Mouse (Mus musculus) left cerebral cortex, adult 18-20 months (tissue): ENCODE measurements around the gene Selenoi. TPM values are rescaled to one million over a fixed set of nuclear protein-coding genes. Genes with fewer than 3 reads are reported as not detected.
"Not testable (repeated sequence)": the region's sequence is repeated elsewhere in the genome, so short reads cannot be mapped to it uniquely, and the experiment has no call there.

Experiments used
- DNase-seq, 2 experiments: peaks; one replicate each; pipeline ENCODE4 v3.0.0; 2021 to 2022; ENCODE audit warnings: low spot score in 2 of 2, mixed read lengths in 1 of 2
- long read RNA-seq, 2 experiments: library from polyadenylated mRNA; stranded (forward); transcript quantifications; one replicate each; pipeline ENCODE4 v2.0.0; 2021
- total RNA-seq, 2 experiments: library from RNA; stranded (reverse); gene quantifications; 2 replicates each; pipeline ENCODE4 v1.2.3; 2021

Selenoi gene
- 10 to 100 TPM; 48.4 to 49.5 TPM for total RNA-seq
- long read RNA-seq, experiment 1, full-length matches to known transcripts, result 15 of 26 reads
- long read RNA-seq, experiment 1, partial matches to known transcripts, result 5 of 26 reads
- long read RNA-seq, experiment 1, other reads (novel, unspliced or antisense), result 6 of 26 reads
- long read RNA-seq, experiment 2, full-length matches to known transcripts, result 8 of 18 reads
- long read RNA-seq, experiment 2, partial matches to known transcripts, result 0 of 18 reads
- long read RNA-seq, experiment 2, other reads (novel, unspliced or antisense), result 10 of 18 reads

DNA sequence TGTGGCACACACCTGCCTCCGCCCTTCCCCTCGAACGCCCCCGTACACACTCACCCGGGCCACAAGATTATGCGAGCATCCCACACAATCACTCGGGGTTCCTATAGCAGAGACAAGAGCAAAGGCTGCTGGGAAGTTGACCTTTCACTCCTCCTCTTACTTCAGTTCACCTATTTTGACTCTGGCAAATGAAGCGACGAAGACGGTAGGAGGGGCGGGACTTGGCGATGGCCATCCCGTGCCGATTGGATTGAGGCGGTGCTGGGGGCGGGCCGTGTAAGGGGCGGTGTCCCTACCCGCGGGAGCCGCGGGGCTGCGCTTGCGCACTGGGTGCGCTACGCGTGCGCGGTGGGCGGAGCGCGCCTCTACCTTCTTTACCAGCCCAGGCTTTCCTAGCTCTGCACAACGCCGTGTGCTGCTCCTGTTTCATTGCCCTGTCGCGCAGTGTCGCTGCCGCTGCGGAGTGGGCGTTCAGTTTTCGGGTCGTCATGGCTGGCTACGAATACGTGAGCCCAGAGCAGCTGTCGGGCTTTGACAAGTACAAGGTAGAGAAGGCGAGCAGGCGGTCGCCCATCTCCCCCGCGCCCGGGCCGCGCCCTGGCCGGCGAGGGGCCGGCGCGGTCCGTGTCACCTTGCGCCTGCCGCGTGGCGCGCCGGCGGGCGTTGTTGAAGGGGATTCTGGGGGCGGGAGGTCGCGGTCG, at the start of gene Selenoi:
Gene Selenoi, plus strand, starts transcription at position 311 of the 701 bp plus-strand sequence.
- peak; percentile 99 for DNase-seq

GRCm38 (mm10) chr5:30187687-30188485, 44.5 kb upstream of the Selenoi start:
- no peak for DNase-seq

GRCm38 (mm10) chr5:30192452-30192851, 39.9 kb upstream of the Selenoi start:
- DNase-seq, result no peak

DNA sequence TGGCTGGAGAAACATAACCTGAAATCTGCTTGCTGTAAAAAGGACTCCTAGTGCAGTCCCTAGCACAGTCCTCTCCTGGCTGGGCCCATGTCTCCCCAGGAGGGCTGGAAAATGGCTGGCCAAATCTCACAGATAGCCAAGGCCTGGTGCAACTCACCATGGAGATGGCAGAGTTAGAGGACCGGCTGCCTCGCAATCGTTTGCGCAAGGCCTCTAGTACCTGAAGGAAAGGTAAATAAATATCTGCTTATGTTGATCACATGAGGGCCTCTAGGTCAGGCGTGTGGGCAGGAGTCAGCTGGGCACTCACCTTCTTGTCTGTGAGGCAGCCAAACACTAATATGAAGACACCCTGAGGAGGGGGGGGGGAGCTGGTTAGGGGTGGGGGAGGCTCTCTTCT, 37.0 kb upstream of the Selenoi start:
- no peak for DNase-seq

- no peak for DNase-seq
These were observed 34.1 kb upstream of the Selenoi start for GRCm38 (mm10) chr5:30198257-30198656.

DNA sequence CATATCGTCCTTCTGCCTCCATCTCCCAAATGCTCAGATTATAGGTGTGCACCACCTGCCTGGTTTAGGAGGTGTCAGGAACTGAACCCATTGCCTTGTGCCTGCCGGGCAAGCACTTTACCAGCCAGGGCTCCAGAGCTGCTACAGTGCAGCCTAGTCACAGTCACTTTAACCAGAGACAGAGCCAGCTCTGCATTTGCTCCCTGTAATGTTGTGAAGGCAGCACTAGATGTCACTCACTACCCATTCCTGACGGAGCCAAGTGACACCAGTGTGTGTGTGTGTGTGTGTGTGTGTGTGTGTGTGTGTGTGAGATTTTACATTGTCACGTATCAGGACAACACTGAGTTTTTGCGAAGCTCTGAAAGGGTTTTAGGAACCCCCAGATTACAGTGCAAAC, 30.9 kb upstream of the Selenoi start:
- peak; percentile 27 to 35 for DNase-seq

DNA sequence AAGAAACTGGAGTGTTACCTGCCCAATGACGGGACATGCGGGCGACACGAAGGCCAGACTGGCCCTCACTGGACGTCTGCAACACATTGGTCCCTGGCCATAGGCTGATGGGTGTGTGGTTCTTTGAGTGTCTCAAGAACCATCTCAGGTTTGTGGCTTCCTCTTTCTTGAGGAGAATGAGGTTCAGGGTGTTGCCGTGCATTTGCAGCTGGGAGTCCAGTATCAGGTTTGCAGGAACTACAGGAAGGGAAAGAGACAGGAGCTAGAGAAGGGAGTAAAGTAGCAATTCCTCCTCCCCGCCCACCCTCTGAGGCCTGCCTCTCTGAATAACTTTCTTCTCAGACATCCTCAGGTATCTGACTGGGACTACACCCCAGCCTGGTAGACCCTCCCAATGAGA, 30.2 kb upstream of the Selenoi start:
- no peak for DNase-seq

DNA sequence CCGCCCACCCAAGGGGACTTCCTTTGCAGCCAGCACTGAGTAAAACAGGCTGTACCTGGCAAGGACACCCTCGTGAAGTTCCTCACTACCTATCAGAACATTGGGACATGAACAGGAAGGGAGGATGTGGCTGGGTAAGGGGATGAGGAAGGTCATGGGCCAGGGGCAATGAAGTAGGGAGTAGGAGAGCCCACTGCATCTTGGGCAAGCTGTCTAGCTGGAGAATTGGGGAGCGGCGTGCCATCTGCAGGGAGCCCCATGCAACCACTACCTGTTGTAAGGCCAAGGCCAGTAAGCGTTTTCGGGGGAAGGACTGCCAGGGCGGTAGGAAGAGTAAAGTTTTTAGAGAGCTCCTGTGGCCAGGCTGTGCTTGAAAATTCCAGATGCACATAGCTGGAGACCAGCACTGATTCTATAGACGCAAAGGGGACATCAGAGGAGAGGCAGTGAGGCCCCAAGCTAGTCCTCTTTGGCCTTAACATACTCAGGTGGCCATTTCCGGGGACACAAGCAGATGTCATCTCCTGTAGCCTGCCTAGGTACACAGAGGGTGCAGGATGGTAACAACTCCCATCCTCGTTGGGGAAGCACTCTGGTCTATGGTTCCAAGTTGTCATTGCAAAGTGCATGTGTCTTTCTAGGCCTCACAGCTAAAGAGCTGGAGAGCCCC, 29.0 kb upstream of the Selenoi start:
- DNase-seq, result no peak

- no peak for DNase-seq
These were observed 27.9 kb upstream of the Selenoi start for GRCm38 (mm10) chr5:30204441-30204840.

DNA sequence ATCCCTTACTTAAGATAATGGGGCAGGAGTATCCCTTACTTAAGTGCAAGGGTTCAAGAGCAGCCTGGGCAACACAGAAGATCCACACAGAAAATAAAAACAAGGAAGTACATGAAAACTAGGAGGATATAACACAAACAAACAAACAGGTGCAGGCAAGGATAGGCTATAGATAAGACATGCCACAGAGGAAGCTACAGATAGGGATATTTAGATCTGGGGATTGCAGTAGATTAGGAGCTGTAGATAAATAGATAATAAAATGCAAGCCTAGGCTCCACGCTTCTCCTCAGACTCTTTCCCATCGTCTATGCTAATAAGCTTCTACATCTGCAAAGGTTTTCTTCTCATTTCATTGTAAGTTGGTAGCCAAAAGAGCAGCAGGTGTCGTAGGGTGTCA, 27.3 kb upstream of the Selenoi start:
- DNase-seq, result no peak

DNA sequence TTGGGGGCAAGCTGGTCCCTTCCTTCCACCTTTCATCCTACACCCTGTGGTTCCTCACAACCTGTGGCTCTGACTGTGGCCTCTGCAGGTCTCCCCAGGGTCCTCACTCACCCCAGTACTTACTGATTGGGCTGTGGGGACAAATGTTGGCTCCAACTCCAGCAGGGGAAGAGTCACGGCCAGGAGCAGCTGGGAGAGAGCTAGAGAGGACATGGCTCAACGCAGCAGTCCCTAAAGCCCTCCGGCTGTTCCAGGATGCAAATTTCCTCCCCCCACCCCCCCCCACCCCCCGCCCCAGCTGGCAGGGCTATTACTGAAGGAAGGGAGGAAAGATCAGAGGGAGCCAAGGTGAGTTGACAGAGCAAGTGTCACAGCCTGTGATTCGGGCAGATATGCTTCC, 26.9 kb upstream of the Selenoi start, which contains the start of gene Adgrf3:
Gene Adgrf3, minus strand, starts transcription at position 230 of the 400 bp plus-strand sequence.
- no peak for DNase-seq

DNA sequence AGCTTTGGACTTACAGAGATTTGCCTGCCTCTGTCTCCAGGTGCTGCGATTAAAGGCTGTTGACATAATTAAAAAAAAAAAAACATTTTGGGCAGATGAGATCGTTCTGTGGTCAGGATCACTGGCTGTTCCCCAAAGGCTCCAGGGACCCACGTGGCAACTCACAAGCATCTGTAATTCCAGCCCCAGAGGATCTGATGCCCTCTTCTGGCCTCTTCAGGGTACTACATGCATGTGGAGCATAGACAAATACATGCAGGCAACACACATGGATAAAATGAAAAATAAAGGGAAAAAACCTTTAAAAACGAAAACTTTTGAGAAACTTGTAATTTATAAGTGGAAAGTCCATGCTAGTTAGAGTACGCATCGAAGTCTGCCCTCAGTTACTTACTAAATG, 25.1 kb upstream of the Selenoi start:
- DNase-seq, result no peak

GRCm38 (mm10) chr5:30210758-30211157, 21.6 kb upstream of the Selenoi start:
- DNase-seq, result not testable (repeated sequence)

- peak; percentile 66 to 78 for DNase-seq
These were observed 17.5 kb upstream of the Selenoi start for GRCm38 (mm10) chr5:30214889-30215288.

- DNase-seq, result no peak
These were observed 16.4 kb upstream of the Selenoi start for GRCm38 (mm10) chr5:30215970-30216369.

DNA sequence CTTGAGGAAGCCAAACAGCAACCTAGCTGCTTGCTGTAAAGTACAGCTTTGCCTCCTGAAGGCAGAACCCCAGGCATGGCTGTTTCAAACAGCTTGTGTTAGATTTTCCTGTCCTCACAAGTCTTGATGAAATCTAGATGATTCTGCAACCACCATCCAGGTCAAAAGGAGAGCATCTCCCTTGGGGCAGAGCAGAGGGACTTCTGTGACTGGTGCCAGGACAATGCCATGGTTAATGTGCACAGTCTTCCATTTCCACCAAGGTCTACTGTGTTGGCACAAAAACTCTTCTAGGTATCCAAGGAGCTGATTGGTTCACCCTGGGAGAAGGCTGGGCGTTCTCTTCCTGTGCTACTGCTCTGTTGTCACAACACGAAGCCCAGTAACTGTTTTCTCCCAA, 12.7 kb upstream of the Selenoi start:
- no peak for DNase-seq

- no peak for DNase-seq
These were observed 11.7 kb upstream of the Selenoi start for GRCm38 (mm10) chr5:30220666-30221065.

GRCm38 (mm10) chr5:30222681-30223080, 9.7 kb upstream of the Selenoi start:
- DNase-seq, result no peak

- DNase-seq, result no peak
These were observed 1.5 kb upstream of the Selenoi start for GRCm38 (mm10) chr5:30230901-30231300.

DNA sequence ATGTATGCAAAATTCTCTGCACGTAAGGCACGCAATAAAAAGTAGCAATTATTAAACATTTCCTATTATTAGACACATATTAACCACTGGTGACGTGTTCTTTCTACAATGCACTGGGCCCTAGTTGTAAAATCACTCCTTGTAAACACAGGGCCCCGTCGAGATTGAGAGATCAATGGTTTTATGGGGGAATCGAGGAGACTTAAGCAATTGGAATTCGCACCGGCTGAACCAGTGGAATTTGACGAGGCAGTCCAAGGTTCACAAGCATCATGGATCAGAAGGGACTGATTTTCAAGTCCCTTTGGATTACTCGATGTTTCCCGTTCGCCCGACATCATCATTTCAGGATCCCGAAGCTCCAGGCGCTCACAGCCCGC, 500 bp upstream of the Selenoi start:
- no peak for DNase-seq

DNA sequence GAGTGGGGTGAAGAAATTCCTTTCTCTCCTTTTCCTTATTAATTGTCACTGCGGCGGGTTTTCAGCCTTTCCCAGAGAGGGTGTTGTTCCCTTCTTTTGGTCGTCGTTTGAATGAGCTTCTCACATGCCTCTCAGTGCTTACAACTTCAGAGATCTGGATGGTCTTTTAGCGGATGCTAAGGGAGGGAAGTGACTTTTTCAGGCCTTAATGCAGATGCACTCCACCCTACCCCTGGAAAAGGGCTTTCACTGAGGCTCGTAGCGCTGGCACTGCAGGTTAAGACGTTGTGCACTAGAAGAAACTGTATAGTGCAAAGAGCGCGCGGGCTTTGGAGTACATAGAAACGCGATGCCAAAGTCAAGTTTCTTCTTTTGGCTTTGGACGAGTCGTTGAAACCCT, 661 bp downstream of the Selenoi start:
- DNase-seq, result peak; percentile 16 to 21
